Mouse (Mus musculus): ENCODE measurements around the gene Casz1.

DNA sequence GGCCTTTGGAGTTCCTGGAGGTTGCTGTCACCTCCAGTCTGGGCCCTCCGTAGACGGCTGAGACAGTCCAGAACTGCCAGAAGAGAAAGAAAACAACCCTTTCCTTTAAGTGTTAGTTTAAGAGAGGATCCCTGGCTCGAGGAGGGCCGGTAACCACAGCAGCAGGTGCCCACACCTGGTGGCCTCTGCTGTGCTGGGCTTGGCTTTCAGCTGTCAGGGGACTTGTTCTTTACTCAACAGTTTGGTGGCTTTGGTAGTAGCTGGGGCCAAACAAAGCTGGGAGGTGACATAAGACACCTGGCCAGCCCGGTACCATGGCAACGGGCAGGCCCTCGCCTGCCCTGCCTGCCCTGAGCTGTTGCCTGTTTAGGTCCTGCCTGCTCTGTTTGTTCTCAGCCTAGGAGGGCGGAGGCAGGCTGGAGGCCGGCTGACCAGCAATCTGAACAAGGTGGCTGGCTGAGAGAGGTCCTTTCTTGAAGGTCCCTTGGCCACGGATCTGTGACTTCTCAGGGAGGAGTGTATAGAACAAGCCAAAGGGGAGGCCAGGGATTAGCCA lies 143.7 kb downstream of the Casz1 start:
- TF ChIP-seq POLR2A (IDR thresholded peaks at IDR 0.05; ENCODE audit: low read depth, low read length), result no peak
- no peak for TF ChIP-seq CTCF (conservative IDR thresholded peaks at IDR 0.05; ENCODE audit: insufficient read depth, insufficient read length, low read depth, low read length)
